Mouse (Mus musculus) adrenal gland, adult 18-20 months (tissue): ENCODE measurements around the gene Rab25. TPM values are rescaled to one million over a fixed set of nuclear protein-coding genes. Genes with fewer than 3 reads are reported as not detected.
"Not testable (repeated sequence)": the region's sequence is repeated elsewhere in the genome, so short reads cannot be mapped to it uniquely, and the experiment has no call there.

ENCODE experiments used
- DNase-seq, 2 experiments: peaks; one replicate each; pipeline ENCODE4 v3.0.0; 2021 to 2022; ENCODE audit warnings: low spot score in 2 of 2
- long read RNA-seq, 2 experiments: library from polyadenylated mRNA; stranded (forward); transcript quantifications; one replicate each; pipeline ENCODE4 v2.0.0; 2021
- total RNA-seq, 2 experiments: library from RNA; stranded (reverse); gene quantifications; 1 replicate in 1 of 2; 2 replicates in 1 of 2; pipeline ENCODE4 v1.2.3; 2021

The Rab25 gene
- total RNA-seq = not detected
- long read RNA-seq, experiment 1 = 0 reads
- long read RNA-seq, experiment 2 = 0 reads

DNA sequence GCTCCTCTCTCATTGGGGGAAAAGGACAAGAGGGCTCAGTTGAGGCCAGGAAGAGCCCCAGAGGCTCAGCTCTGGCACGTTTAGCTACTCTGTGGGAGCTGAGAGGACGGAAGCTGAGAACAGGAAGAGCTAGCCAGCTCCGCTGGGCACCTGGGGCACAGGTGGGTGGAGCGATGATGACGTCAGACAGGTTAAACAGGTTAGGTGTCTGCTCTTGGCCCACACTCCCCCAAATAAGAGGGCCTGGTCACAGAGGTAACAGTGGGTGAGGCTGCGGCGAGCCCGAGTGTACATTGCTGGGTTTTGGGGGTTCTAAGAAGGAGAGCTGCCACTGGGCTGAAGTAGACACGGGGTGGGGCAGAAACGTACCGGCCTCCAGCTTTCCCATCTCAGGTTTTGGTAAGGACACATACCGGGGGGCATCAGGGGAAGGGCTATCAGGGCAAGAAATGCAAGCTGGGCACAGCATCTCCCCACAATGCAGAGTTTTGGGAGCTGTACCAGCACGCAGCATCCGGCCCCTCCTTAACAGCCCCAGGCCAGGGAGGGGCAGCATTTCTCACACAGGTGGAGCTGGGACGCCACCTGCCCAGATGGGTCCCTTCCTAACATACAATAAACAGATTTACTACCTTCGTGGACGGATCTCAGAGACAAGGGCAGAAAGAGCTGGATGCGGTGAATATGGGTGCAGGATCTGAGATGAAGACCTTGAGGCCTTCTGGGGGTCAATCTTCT, at the start of gene Rab25:
Gene Rab25, minus strand, starts transcription at position 121 of the 738 bp plus-strand sequence.
- DNase-seq = no peak

- DNase-seq = not testable (repeated sequence)
These were observed 48.4 kb upstream of the Rab25 start for GRCm38 (mm10) chr3:88596547-88596946.

- no peak for DNase-seq
These were observed 45.9 kb upstream of the Rab25 start for GRCm38 (mm10) chr3:88593893-88594580.

- DNase-seq = no peak
These were observed 45.0 kb upstream of the Rab25 start for GRCm38 (mm10) chr3:88592942-88593576.

GRCm38 (mm10) chr3:88591950-88592731, 44.0 kb upstream of the Rab25 start:
- peak in 1 of 2 experiments; percentile 35 for DNase-seq

DNA sequence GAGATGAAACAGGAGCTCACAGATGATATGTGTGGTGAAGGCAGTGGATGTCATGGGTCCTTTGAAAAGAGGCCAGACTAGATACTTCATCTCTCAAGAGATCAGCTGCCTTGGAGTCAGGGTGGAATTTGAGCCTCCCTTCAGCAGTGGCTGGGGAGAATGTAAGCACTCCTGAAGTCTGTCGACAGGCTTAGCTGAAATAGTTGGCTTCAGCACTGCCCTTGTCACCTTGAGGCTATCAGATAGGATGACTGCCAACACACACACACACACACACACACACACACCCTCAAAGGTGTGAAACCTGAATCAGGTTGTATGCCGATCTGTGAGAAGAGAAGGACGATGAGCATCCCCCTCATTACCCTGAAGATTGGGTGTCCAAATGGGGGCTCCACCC, 42.9 kb upstream of the Rab25 start:
- no peak for DNase-seq

GRCm38 (mm10) chr3:88590246-88590645, 42.1 kb upstream of the Rab25 start:
- DNase-seq = no peak

GRCm38 (mm10) chr3:88586640-88587039, 38.5 kb upstream of the Rab25 start:
- no peak for DNase-seq

DNA sequence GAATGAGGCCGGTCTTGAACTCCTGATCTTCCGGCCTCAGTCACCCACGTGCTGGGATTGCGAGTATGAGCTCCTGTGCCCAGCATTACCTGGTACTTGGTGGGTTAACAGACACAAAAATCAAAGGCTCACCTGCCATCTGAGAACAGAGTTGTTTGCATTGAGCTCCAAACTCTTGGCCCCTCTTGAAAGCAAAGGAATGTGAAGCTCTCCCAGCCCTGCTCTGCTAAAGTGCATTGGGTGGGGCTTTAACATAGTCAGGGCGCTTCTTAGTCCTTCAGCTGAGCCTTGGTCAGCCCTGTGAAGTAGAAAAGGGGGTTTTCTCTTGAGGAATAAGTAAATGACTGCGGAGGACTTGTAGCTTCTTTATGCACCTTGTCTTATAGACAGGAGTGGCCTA, 37.7 kb upstream of the Rab25 start:
- no peak for DNase-seq

DNA sequence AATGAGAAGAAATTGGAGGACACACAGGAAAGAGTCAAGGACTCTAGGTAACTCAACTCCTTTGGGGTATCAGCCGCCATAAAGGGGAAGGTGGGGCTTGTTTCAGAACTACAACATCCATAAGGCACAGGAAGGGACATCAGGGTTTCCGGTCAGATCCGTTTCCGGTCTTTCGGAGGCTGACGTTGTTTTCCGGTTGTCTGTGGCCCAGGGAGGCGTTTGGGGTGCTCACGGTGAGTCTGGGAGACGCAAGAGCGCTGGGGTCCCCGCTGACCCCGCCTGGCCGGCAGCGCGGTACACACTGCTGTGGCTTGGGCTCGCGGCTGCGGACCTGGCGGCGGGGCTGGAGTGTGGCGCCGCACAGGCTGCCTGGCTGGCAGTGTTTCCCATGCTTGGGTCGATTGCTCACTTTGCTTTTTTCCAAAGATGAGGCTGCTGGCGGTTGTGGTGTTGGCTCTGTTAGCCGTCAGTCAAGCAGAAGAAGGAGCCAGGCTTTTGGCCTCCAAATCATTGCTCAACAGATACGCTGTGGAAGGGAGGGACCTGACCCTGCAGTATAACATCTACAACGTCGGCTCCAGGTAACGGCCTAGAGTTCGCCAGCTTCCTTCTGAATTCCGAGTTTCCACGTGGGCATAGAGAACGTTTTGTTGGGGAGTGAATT, 31.5 kb upstream of the Rab25 start:
- DNase-seq = peak; percentile 67 to 72

GRCm38 (mm10) chr3:88578498-88579424, 30.7 kb upstream of the Rab25 start:
- no peak for DNase-seq

- DNase-seq = not testable (repeated sequence)
These were observed 29.7 kb upstream of the Rab25 start for GRCm38 (mm10) chr3:88577846-88578245.

- no peak for DNase-seq
These were observed 27.4 kb upstream of the Rab25 start, which contains the start of gene Ssr2 for GRCm38 (mm10) chr3:88575540-88575939. Gene Ssr2, plus strand, starts transcription at chr3:88575876.

DNA sequence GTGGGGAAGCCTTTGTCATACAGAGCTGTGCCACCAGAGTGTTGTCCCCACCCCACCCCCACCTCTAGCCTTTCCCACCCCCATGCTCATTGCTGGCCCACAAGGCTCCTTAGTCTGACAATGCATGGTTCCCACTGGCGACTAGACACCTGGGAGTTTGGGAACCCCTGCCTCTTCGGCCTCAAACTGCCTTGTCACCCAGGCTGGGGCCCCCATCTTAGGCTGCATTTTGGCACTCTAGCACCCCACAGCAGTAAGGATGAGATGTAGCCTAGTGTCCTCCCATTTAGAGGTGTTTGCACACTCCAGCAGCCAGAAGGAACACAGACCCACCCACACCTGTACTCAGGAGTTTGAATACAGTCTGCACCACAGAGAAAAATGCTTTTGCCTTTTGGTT, 25.7 kb upstream of the Rab25 start:
- DNase-seq = no peak

- no peak for DNase-seq
These were observed 24.7 kb upstream of the Rab25 start for GRCm38 (mm10) chr3:88572835-88573234.

DNA sequence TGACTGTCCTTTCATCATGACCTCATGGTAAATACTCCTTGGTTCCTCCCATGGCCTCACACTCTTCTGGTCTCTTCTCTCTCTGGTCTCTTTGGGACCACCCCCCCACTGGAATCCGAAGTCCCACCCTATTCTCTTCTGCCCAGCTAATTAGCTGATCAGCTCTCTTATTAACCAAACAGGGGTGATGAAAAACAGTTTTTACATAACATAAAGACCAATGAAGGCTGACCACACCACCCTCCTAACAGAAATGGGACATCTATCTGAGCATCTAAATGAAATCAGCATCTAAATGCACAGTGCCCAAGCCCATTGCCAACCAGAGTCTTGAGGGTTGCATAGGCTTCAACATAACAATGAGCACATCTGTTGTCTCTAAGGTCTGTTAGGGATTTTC, 23.8 kb upstream of the Rab25 start:
- DNase-seq = no peak

GRCm38 (mm10) chr3:88570341-88570740, 22.2 kb upstream of the Rab25 start:
- DNase-seq = no peak

GRCm38 (mm10) chr3:88569694-88570093, 21.6 kb upstream of the Rab25 start:
- DNase-seq = peak in 1 of 2 experiments; percentile 42

DNA sequence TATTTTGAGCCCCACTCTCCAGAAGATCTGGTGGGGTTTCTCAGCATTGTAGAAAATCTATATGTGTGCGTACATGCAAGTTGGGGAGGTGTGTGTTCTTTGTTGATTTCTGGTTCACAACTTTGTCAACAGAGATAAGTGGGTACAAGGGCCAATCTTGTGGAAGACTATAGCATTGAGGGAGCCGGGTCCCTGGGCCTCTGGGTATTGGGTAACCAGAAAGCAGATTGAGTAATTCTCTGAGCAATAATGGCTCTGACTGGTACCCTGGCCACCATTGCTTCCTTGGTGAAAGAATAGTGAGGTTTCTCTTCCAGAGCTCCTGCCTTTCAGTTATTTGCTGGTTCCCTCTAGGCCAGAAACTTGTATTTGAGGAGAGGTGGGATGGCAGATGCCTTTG, 21.0 kb upstream of the Rab25 start:
- no peak for DNase-seq
